Mouse (Mus musculus) c-Kit-negative CD71-positive TER-119-positive erythroid progenitor cells, embryonic 14.5 days (primary cell): ENCODE data around the gene Kif13a.

Experiments
- DNase-seq: peaks from one replicate; pipeline ENCODE4 v3.0.0-alpha.2; 2013; ENCODE audit warnings: low read depth, low spot score

The Kif13a gene

DNA sequence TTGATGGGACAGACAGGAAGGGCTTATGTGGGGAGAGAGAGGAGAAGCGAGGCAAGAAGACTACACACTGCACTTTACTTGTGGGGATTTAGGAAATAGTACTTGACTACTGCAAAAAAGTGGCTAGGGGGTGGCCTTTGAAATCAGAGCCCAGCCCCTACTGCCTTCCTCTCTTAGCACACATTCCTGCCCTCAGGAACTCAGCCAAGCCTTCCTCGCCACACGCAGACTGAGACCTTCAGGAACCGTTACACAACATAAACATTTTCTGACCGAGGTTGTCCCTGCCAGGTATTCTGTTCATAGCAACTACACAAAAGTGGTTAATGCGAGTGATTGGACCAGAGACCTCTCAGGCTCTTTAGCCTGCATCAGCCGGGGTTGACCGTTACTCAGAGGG is 8.1 kb downstream of the Kif13a start:
- DNase-seq, result no peak

DNA sequence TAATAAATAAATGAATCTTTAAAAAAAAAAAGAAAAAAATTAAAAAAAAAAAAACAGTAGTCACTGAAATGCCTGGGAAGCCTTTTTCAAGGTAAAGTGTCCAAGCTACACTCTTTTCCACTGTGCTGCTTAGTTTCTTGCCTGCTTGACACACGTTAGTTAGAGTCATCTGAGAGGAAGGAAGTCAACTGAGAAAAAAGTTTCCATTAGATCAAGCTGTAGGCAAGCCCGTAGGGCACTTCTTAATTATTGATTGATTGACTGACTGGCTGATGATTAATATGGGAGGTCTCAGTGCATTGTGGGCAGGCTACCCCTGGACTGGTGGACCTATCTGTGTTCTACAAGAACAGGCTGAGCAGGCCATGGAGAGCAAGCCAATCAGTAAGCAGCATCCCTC is 9.9 kb downstream of the Kif13a start:
- no peak for DNase-seq

DNA sequence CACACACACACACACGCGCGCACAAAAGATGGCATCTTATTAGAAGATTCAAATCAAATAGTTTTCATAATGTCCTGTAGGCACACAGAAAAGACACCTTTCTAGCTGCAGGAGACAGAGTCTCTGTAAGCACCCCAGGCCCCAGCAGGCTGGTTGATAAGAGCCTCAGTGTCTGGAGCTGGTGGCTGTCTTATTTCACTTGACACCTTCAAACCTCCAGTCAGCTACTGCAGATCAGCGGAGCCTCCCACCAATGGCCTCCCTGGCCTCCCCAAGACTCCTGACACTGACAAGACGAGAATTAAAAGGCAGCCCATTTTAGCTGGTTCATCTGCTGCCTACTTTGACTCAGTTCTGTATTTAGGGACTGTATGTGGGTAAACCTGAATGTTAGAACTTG is 11.2 kb downstream of the Kif13a start:
- no peak for DNase-seq

GRCm38 (mm10) chr13:46911960-46912359 is 17.7 kb downstream of the Kif13a start:
- DNase-seq, result no peak

GRCm38 (mm10) chr13:46911018-46911419 is 18.6 kb downstream of the Kif13a start:
- DNase-seq, result no peak

- DNase-seq, result no peak
These were observed 19.7 kb downstream of the Kif13a start for GRCm38 (mm10) chr13:46909946-46910345.

- DNase-seq, result no peak
These were observed 20.6 kb downstream of the Kif13a start for GRCm38 (mm10) chr13:46909005-46909565.

GRCm38 (mm10) chr13:46908387-46908786 is 21.3 kb downstream of the Kif13a start:
- DNase-seq, result no peak

DNA sequence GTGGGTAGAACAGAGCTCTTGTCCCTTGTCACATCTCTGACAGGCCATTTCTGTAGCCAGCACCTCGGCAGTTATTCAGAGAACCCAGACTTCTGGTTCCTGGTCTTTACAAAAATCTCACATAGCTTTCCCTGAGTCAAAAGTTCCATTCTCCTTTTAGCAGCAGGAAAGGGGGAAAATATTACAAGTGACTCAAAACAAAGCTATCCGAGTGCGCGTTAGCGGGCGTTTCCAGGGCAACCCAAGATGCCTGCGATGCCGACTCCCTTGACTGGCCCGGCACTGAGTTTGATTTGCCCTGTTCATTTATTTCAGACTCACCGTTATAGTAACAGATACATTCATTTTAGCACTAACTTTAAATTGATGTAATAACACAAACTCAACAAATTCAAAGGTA is 21.8 kb downstream of the Kif13a start:
- DNase-seq, result no peak

DNA sequence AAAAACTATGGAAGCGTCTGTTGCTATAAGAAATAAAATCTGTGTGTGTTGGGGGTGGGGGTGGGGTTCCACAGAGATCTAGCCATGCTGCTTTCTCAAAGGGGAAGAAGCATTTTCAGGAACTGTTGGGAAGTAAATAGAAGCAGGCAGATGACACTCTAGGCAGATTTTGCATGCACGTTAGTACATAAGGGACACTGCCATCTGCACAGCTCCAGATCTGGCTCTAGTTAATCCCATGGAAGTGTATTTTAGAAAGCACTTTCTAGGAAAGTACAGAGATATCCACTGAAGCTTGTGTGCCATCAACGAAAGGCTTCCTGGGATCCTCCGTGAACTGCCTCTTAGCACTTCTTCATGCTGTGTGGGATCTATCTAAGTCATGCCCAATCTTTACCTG is 22.6 kb downstream of the Kif13a start:
- no peak for DNase-seq

GRCm38 (mm10) chr13:46905971-46906370 is 23.7 kb downstream of the Kif13a start:
- DNase-seq, result no peak

DNA sequence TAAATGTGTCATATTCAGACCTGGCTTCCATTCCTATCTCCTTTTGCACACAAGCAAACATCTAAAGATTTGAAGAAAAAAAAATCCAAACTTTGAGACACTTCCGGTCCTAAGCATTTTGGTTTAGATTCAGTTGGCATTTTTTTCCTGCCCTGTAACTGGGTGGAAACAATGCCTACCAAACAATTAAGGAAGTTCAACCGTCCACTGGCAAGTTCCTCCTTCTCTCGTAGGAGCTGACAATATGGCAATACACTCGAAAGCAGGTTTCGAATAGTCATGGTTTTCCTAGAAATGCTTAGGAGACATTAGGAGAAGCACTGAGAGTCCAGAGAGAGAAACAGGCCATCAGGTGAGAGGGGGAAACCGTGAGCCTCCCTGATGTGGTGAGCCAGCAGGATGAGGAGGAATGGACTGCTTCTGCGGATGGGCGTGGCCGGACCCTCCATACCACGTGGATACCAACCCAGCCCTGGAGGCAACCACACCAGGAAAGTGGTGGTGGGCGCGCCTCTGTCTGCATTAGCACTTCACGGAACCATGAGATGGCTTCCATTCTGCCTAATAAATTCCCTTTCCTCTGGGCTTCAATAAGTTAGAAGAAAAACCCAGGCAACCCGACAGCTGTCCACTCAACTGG is 24.6 kb downstream of the Kif13a start:
- DNase-seq, result no peak

DNA sequence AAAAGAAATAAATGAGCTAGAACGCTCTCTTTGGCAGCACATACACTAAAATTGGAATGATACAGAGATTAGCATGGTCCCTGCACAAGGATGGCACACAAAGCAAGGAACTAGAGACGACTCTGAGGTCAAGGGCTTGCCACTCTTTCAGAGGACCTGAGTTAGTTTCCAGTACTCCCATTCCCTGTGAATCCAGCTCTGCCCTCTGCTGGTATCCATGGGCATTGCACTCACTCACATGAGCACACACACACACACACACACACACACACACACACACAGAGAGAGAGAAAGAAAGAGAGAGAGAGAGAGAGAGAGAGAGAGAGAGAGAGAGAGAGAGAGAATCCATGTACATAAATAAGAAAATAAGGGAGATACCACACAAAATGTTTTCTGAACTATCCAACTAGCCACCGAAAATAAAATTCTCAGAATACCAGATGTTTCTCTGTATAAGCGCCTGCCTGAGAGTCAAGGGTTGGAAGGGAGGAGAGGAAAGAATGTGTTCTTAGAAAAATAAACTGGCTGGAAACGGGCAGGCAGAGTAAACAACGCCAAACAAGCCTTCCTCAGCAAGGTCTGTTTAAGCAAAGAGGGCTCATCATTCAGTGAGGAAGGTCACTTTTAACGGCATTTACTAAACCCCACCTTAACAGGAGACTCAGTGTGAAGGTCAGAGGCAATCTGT is 27.0 kb downstream of the Kif13a start:
- DNase-seq, result no peak

GRCm38 (mm10) chr13:46900870-46901555 is 28.7 kb downstream of the Kif13a start:
- no peak for DNase-seq

GRCm38 (mm10) chr13:46898837-46899236 is 30.8 kb downstream of the Kif13a start:
- DNase-seq, result no peak

DNA sequence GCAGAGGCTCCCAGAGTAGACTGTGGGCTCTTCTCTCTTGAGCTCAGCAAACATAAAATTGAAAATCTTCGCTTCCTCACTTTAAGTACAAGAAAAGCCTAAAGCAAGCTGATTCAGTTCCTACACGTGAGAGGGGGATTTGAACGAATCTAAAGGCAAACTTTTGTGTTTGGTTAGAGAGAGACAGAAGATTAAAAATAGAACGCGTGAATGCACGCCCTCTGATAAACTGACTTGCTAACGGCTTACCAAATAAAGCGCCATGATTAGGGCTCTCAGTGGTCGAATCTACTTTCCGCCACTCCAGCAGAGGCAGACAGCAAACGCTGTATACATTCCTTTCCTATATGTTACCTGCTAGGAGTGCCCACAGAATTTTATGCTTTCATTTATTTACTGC is 31.3 kb downstream of the Kif13a start:
- no peak for DNase-seq

DNA sequence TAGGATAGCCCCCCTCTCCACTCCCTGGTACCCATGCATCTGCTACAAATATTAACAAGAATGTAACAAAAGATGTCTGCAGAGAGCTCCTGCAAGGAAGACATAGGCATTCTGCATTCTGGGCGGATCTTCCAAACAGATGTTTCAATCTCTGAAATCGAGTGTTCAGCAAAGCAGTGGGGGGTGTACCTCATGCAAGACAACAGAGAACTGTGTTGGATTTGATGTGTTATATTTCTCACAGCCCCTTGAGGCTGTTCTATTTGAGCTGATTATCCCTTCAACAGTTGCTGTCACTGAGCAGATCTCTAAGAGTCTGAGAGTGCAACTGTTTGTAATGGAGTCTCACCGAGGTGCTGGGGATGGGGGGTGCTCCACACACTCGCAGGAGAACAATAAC is 37.3 kb downstream of the Kif13a start:
- no peak for DNase-seq

DNA sequence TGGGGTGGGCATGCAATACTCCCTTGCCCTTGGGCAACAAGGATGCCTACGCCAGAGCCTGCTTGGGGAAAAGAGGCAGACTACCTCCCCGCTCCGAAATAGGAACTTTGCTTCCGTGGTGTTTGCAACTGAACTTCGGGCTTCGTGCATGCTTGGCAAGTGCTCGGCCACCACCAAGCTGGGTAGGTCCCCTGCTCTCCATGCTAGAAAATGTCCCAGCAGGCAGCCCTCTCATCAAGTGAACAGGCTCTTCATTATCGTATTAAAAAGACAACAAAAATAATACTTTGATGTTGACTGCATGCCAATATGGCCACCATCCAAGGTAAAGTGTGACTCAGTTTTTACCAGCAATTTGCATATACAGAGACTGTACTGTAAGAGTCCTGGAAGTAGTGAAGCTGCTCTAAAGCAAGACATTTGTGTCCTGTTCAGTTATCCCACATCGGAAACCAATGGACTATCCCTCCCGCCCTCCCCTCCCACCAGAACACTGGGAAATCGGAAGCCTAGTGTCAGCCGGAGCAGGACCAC is 41.5 kb downstream of the Kif13a start:
- DNase-seq, result no peak

DNA sequence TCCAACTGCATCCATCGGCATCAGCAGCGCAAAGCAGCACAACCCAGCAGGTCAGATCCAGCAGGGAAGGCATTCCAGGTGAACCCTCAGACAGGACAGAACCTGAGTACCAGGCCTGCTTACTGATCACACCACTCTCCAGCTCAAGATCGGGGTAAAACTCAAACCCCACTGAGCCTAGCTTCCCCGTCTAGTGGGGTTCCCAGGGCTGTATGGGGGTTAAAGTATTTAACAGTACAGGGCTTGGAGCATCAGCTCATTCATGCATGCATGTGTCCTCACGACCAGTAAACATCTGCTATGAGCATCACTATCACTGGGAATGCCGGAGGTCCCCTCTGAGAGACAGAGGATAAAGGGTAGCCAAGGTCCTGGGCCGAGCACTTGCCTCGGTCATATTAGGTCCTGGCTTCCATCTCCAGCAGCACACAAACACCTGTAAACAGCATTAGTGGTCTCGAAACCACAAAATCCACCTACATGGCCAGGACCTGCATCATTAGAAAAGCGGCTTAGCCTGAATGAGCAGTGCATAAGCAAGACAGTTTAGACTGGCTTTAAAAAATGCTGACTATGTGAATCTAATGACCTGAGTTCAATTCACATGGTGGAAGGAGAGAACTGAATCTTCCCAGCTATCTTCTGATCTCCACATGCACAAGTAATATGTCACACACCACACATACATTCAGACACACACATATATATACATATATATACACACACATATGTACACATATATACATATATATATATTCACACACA is 43.0 kb downstream of the Kif13a start:
- DNase-seq, result no peak

GRCm38 (mm10) chr13:46885759-46886060 is 44.0 kb downstream of the Kif13a start:
- DNase-seq, result no peak

DNA sequence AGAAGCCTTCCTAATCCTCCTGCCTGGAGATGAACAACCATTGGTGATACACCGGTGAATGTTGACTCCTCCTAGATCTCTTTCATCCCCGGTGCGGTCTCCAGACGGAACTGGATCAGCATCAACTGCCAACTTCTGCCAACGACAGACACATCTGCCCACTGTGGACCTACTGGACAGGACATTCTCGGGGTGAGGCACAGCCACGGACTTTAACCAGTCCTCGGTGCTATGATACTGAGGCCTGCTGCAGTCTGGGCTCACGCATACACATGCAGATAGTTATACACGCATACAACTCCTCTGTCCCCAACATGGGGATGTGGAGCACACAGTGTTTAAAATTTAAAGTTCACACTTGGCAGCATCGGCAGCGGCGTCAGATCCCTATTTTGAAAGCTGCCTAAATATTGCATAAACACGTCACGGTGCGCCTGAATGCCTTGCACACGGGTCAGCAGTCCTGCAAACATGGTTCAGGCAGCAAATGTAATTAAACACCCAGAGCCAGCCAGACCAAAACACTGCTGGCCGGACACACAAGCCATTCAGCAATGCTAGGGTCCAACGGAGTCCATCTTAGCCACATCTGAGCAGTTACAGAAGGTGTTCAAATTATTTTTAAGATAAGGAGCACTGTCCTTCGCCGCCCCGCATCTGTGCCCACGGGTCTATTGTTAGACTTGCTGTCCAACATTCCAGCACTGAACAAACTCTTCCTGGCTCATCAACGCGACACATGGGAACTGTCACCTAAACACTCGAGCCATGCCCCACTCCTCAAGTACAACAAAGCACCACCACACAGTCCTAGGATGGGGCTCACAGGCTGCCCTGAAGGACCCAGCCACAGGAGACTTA is 44.5 kb downstream of the Kif13a start:
- no peak for DNase-seq
